Mouse (Mus musculus) liver, adult 2 months (tissue): ENCODE results near the gene Med24.

Experiments
- CTCF ChIP-seq: fragments of 200-500 bp; IDR thresholded peaks from 2 replicates; pipeline ENCODE4 v1.5.1; 2011; ENCODE audit warnings: low read depth, low read length, control low read depth
- POLR2A ChIP-seq: fragments of 200-500 bp; IDR thresholded peaks from 2 replicates; pipeline ENCODE4 v1.6.1; 2011; ENCODE audit warnings: low read length, control low read depth; ENCODE audit not compliant: insufficient read depth; ENCODE audit errors: extremely low read depth

- no peak for TF ChIP-seq CTCF
- TF ChIP-seq POLR2A: no peak
These were observed 38.5 kb upstream of the Med24 start for GRCm38 (mm10) chr11:98767713-98768112.
